Mouse (Mus musculus): ENCODE data around the gene Polq.

DNA sequence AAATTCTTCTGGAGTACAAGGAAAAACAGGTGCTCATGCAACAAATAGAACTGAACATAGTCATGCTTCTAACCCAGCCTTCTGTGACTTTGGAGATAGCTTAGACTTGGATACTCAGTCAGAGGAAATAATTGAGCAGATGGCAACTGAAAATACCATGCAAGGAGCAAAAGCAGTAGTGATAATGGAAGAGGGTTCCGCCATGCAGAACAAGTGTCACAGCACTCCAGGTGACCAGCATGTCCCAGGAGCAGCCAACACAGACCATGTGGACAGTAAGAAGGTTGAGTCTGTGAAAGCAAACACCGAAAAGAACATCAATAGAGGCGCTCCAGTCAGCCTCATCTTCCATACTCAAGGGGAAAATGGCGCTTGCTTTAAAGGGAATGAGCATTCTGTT lies 49.7 kb downstream of the Polq start:
- TF ChIP-seq GATA1 (IDR thresholded peaks at IDR 0.05; ENCODE audit: borderline replicate concordance, low read length) (no peak), FLI1 (IDR thresholded peaks at IDR 0.05; ENCODE audit: low read length) (no peak)

All from megakaryocyte, embryonic 14.5 days (primary cell).